Mouse (Mus musculus) G1E-ER4 (cell line): ENCODE data around the gene Gm10282. TPM values are rescaled to one million over a fixed set of nuclear protein-coding genes. Genes with fewer than 3 reads are reported as not detected.

Experiments used
- GATA1 ChIP-seq: IDR thresholded peaks from one replicate; pipeline ENCODE4 v1.8.0; 2012; ENCODE audit warnings: low read length, inconsistent platforms
- polyA plus RNA-seq: library from polyadenylated mRNA; stranded (reverse); fragments of >175 nt; gene quantifications from 2 replicates; pipeline ENCODE4 v1.2.3, GENCODE M21; 2012

Gm10282 gene
- polyA plus RNA-seq, 1 experiment: 219 TPM

GRCm38 (mm10) chr8:72333429-72334143, 28.5 kb upstream of the Gm10282 start:
- no peak for TF ChIP-seq GATA1

- no peak for TF ChIP-seq GATA1
These were observed 26.6 kb upstream of the Gm10282 start for GRCm38 (mm10) chr8:72331631-72332030.

GRCm38 (mm10) chr8:72330806-72331516, 25.9 kb upstream of the Gm10282 start:
- no peak for TF ChIP-seq GATA1

GRCm38 (mm10) chr8:72329116-72329515, 24.1 kb upstream of the Gm10282 start:
- no peak for TF ChIP-seq GATA1

GRCm38 (mm10) chr8:72324708-72325107, 19.6 kb upstream of the Gm10282 start:
- no peak for TF ChIP-seq GATA1

- no peak for TF ChIP-seq GATA1
These were observed 19.1 kb upstream of the Gm10282 start for GRCm38 (mm10) chr8:72324036-72324706.

- TF ChIP-seq GATA1: no peak
These were observed 18.2 kb upstream of the Gm10282 start for GRCm38 (mm10) chr8:72323131-72323725.

- TF ChIP-seq GATA1: no peak
These were observed 17.4 kb upstream of the Gm10282 start for GRCm38 (mm10) chr8:72322471-72322889.

GRCm38 (mm10) chr8:72321635-72322441, 16.8 kb upstream of the Gm10282 start:
- no peak for TF ChIP-seq GATA1

- TF ChIP-seq GATA1: no peak
These were observed 15.9 kb upstream of the Gm10282 start for GRCm38 (mm10) chr8:72320803-72321583.

- TF ChIP-seq GATA1: no peak
These were observed 15.1 kb upstream of the Gm10282 start for GRCm38 (mm10) chr8:72319921-72320802.

GRCm38 (mm10) chr8:72319397-72319796, 14.3 kb upstream of the Gm10282 start:
- no peak for TF ChIP-seq GATA1

GRCm38 (mm10) chr8:72318801-72319322, 13.8 kb upstream of the Gm10282 start, which contains the start of gene Klf2:
Klf2 (plus strand) TSS chr8:72319033.
- TF ChIP-seq GATA1: no peak

GRCm38 (mm10) chr8:72317741-72318301, 12.8 kb upstream of the Gm10282 start:
- no peak for TF ChIP-seq GATA1
